Mouse (Mus musculus): ENCODE measurements at regions not wholly inside any gene's neighbourhood (a gene's known extent, or its start where the extent isn't known, plus 50 kb on each side); places are given as distances from the start of the nearest gene placed in this dataset.

DNA sequence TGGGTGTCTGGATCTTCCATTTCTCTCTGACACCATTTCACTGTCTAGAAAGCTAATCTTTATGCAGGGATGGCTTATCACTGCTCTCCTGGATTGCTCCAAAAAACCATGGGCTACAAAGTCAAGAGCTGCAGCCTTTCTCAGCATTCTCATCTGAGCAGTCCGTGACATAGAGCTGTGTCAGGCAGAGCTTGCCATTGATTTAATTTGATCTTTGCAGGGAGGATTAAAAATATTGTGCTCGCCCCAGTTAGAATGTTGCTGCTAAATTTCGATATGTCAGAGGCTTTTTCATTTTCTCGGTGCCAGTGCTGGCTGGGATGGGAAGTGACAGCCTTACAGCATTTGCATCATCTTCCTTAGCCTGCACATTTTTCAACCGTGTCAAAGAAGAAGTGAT lies 401.7 kb upstream of the Frg1 start:
- Histone ChIP-seq H3K9ac (ENCODE audit: control insufficient read depth, low read depth, low read length, poor library complexity, severe bottlenecking) (no peak overlapping the region), H3K36me3 (ENCODE audit: control insufficient read depth in 1 of 2, insufficient read depth in 2 of 2, low read length in 2 of 2) (no peaks in the 10 kb centered on the region)
- no peak for TF ChIP-seq KAT2A (conservative IDR thresholded peaks at IDR 0.05; ENCODE audit: low read depth, low read length)
- TF ChIP-seq POLR2AphosphoS2 (IDR thresholded peaks at IDR 0.05; ENCODE audit: low read length) = no peak
- no peak for TF ChIP-seq NELFE (IDR thresholded peaks at IDR 0.05; ENCODE audit: low read depth, low read length)
- no peak for TF ChIP-seq BHLHE40 (IDR thresholded peaks at IDR 0.05; ENCODE audit: borderline replicate concordance, low read depth, low read length)
- no peak for TF ChIP-seq ZC3H11A (IDR thresholded peaks at IDR 0.05; ENCODE audit: low read depth, low read length)
- TF ChIP-seq MYB (IDR thresholded peaks at IDR 0.05; ENCODE audit: low read depth, low read length) = no peak
- TF ChIP-seq SMC3 (IDR thresholded peaks at IDR 0.05; ENCODE audit: low read depth, low read length) = no peak
- TF ChIP-seq POLR2A (IDR thresholded peaks at IDR 0.05; ENCODE audit: control insufficient read depth in 1 of 2, insufficient read depth in 1 of 2, low read depth in 1 of 2, low read length in 2 of 2, poor library complexity in 1 of 2) = no peak
- TF ChIP-seq MAFK (IDR thresholded peaks at IDR 0.05; ENCODE audit: borderline replicate concordance, low read depth, low read length) = no peak
- no peak for TF ChIP-seq ZKSCAN1 (IDR thresholded peaks at IDR 0.05; ENCODE audit: low read depth, low read length)
- no peak for TF ChIP-seq GABPA (IDR thresholded peaks at IDR 0.05; ENCODE audit: low read depth, low read length)
- TF ChIP-seq TAL1 (IDR thresholded peaks at IDR 0.05; ENCODE audit: low read length) = no peak
- no peak for TF ChIP-seq MYC (IDR thresholded peaks at IDR 0.05; ENCODE audit: low read depth, low read length)

DNA sequence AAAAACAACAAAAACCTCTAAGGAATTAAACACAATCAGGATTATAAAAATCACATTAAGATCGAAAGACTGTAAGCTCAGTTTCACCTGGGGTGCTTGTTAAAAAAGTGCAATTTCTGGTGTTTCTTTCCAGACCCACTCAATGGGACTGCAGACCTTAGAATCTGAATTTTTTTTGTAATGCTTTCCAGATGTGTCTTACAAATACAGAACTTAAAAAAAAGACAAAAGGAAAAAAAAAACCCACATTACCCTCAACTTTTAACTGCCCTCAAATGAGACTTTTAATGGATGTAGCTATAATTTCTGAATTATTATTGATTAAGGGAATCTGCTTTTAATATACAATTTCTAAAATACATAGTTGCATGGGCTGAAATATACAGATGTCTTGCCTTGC lies 401.2 kb upstream of the Frg1 start:
- no peak for DNase-seq (ENCODE audit: low read depth, low spot score)
- Histone ChIP-seq H3K79me2 (ENCODE audit: control insufficient read depth, insufficient read depth, low read length, poor library complexity) (no peaks in the 10 kb centered on the region), H3K27me3 (ENCODE audit: control insufficient read depth in 1 of 2, insufficient read depth in 2 of 2, low read length in 2 of 2) (no peaks in the 10 kb centered on the region), H3K36me3 (ENCODE audit: control insufficient read depth in 1 of 2, insufficient read depth in 2 of 2, low read length in 2 of 2) (no peaks in the 10 kb centered on the region), H3K9me3 (replicated peaks; ENCODE audit: insufficient read depth, low read length) (no peaks in the 10 kb centered on the region), H3K4me3 (ENCODE audit: control insufficient read depth in 1 of 2, insufficient read depth in 1 of 2, low read depth in 2 of 2, low read length in 2 of 2) (no peak overlapping the region), H3K9ac (ENCODE audit: control insufficient read depth, low read depth, low read length, poor library complexity, severe bottlenecking) (no peak overlapping the region), H3K27ac (ENCODE audit: control insufficient read depth, low read depth, low read length) (no peak overlapping the region), H3K4me1 (ENCODE audit: control insufficient read depth in 1 of 2, insufficient read depth in 2 of 2, low read length in 2 of 2) (no peaks in the 10 kb centered on the region)
- TF ChIP-seq ZKSCAN1 (IDR thresholded peaks at IDR 0.05; ENCODE audit: low read depth, low read length) = no peak
- TF ChIP-seq SIN3A (IDR thresholded peaks at IDR 0.05; ENCODE audit: low read length) = no peak
- no peak for TF ChIP-seq GABPA (IDR thresholded peaks at IDR 0.05; ENCODE audit: low read depth, low read length)
- TF ChIP-seq ZMIZ1 (IDR thresholded peaks at IDR 0.05; ENCODE audit: low read depth, low read length) = no peak
- TF ChIP-seq RAD21 (IDR thresholded peaks at IDR 0.05; ENCODE audit: low read depth, low read length) = no peak
- no peak for TF ChIP-seq MXI1 (IDR thresholded peaks at IDR 0.05; ENCODE audit: low read depth, low read length)
- no peak for TF ChIP-seq KAT2A (conservative IDR thresholded peaks at IDR 0.05; ENCODE audit: low read depth, low read length)

More for the DNA sequence above, 401.7 kb upstream of the Frg1 start:
- DNase-seq (ENCODE audit: low read depth, low spot score) = no peak
- no peaks in the 10 kb centered on the region for H3K4me1 ChIP-seq (ENCODE audit: control insufficient read depth in 1 of 2, insufficient read depth in 2 of 2, low read length in 2 of 2)
- no peaks in the 10 kb centered on the region for H3K9me3 ChIP-seq (replicated peaks; ENCODE audit: insufficient read depth, low read length)
- H3K27me3 ChIP-seq (ENCODE audit: control insufficient read depth in 1 of 2, insufficient read depth in 2 of 2, low read length in 2 of 2) = no peaks in the 10 kb centered on the region
- no peak overlapping the region for H3K4me3 ChIP-seq (ENCODE audit: control insufficient read depth in 1 of 2, insufficient read depth in 1 of 2, low read depth in 2 of 2, low read length in 2 of 2)
- H3K79me2 ChIP-seq (ENCODE audit: control insufficient read depth, insufficient read depth, low read length, poor library complexity) = no peaks in the 10 kb centered on the region
- no peak overlapping the region for H3K27ac ChIP-seq (ENCODE audit: control insufficient read depth, low read depth, low read length)
